Mouse (Mus musculus) liver, adult 2 months (tissue): Measurements from ENCODE around the gene Lmo7.

Experiments used
- CTCF ChIP-seq: fragments of 200-500 bp; IDR thresholded peaks from 2 replicates; pipeline ENCODE4 v1.5.1; 2011; ENCODE audit warnings: low read depth, low read length, control low read depth
- POLR2A ChIP-seq: fragments of 200-500 bp; IDR thresholded peaks from 2 replicates; pipeline ENCODE4 v1.6.1; 2011; ENCODE audit warnings: low read length, control low read depth; ENCODE audit not compliant: insufficient read depth; ENCODE audit errors: extremely low read depth

DNA sequence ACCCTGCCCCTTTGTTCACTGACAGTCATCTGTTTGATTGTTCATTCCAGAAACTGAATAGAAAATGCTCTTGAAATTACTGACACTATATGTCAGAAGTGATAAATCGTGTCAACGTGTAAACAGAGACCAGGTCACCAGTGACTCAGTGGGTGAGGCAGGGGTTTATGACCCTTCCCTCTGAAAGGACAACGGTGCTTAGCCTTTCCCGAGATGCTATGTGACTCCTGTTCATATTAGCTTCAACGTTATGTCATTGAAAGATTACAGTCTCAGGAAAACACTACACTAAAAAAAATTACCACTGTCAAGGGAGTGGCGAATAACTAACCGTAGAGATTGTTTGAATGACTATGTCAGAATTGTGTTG is 75.6 kb downstream of the Lmo7 start:
- TF ChIP-seq CTCF = no peak
- TF ChIP-seq POLR2A = no peak
